Comparison of ENCODE assay signal across 12 mouse cellular contexts in genomic region chr1:191837691-191838090, GRCm38 (mm10).
"Had no signal": no experiment of that assay in that cellular context is flagged by ENCODE, and none has a peak within 500 bp of the region (broad histone marks: within the 10 kb centered on the region; RNA-seq: fewer than 3 reads in every experiment).

No protein-coding gene starts in this region.

- ATAC-seq: midbrain, embryonic 16.5 days had no signal

- H3K36me3 ChIP-seq: hindbrain, embryonic 15.5 days; neural tube, embryonic 13.5 days had no signal

- H3K27ac ChIP-seq: hindbrain, embryonic 15.5 days; layer of hippocampus, adult 2 months; limb, embryonic 13.5 days; liver, embryonic 15.5 days; midbrain, embryonic 12.5 days; neural tube, embryonic 13.5 days had no signal

- H3K4me3 ChIP-seq: hindbrain, embryonic 15.5 days; layer of hippocampus, adult 2 months; limb, embryonic 13.5 days; liver, embryonic 15.5 days; midbrain, embryonic 12.5 days; neural tube, embryonic 13.5 days had no signal

- H3K9ac ChIP-seq: hindbrain, embryonic 15.5 days; limb, embryonic 13.5 days; liver, embryonic 15.5 days; lung, embryonic 14.5 days; midbrain, embryonic 12.5 days; neural tube, embryonic 13.5 days had no signal

- DNase-seq: lung, embryonic 14.5 days; lung, postnatal 10 days; lung, postnatal 4 days; right cerebral cortex, postnatal 14 days; thymus, postnatal 36 days had no signal

- H3K4me2 ChIP-seq: hindbrain, embryonic 15.5 days; limb, embryonic 13.5 days; liver, embryonic 15.5 days; lung, embryonic 14.5 days; midbrain, embryonic 12.5 days; neural tube, embryonic 13.5 days had no signal

- H3K9me3 ChIP-seq: hindbrain, embryonic 15.5 days; limb, embryonic 13.5 days; liver, embryonic 15.5 days; midbrain, embryonic 12.5 days; neural tube, embryonic 13.5 days had no signal

- H3K27me3 ChIP-seq: hindbrain, embryonic 15.5 days; limb, embryonic 13.5 days; midbrain, embryonic 12.5 days; neural tube, embryonic 13.5 days had no signal
